Mouse (Mus musculus) midbrain, embryonic 13.5 days (tissue): ENCODE data around the gene Lrrc41. TPM values are rescaled to one million over a fixed set of nuclear protein-coding genes. Genes with fewer than 3 reads are reported as not detected.

Experiments used
- ATAC-seq: fragments of 200-750 bp; cut with Nextera tagmentation; 2 replicates; pipeline ENCODE4 v1.8.0; 2017; ENCODE audit warnings: mild to moderate bottlenecking, moderate TSS enrichment, moderate library complexity
- H3K27ac ChIP-seq: fragments of 300-500 bp; sonication (generic); 2 replicates; pipeline ENCODE4 v1.5.1; 2015; ENCODE audit warnings: inconsistent platforms, mild to moderate bottlenecking, moderate library complexity
- H3K27me3 ChIP-seq: fragments of 300-500 bp; sonication (generic); 2 replicates; pipeline ENCODE4 v1.6.1; 2015; ENCODE audit warnings: mild to moderate bottlenecking, inconsistent platforms
- H3K36me3 ChIP-seq: fragments of 300-500 bp; sonication (generic); 2 replicates; pipeline ENCODE4 v1.6.1; 2015; ENCODE audit warnings: mild to moderate bottlenecking, inconsistent platforms
- H3K4me1 ChIP-seq: fragments of 300-500 bp; sonication (generic); replicated peaks from 2 replicates; pipeline ENCODE4 v1.6.1; 2015; ENCODE audit warnings: inconsistent platforms
- H3K4me2 ChIP-seq: fragments of 300-500 bp; sonication (generic); replicated peaks from 2 replicates; pipeline ENCODE4 v1.6.1; 2015; ENCODE audit warnings: moderate library complexity, mild to moderate bottlenecking, inconsistent platforms
- H3K4me3 ChIP-seq: fragments of 300-500 bp; sonication (generic); replicated peaks from 2 replicates; pipeline ENCODE4 v1.5.1; 2015; ENCODE audit warnings: mild to moderate bottlenecking, inconsistent platforms
- H3K9ac ChIP-seq: fragments of 300-500 bp; sonication (generic); replicated peaks from 2 replicates; pipeline ENCODE4 v1.6.1; 2015; ENCODE audit warnings: mild to moderate bottlenecking, inconsistent platforms
- H3K9me3 ChIP-seq: fragments of 300-500 bp; sonication (generic); 2 replicates; pipeline ENCODE4 v1.6.1; 2016; ENCODE audit warnings: mild to moderate bottlenecking, inconsistent platforms
- WGBS: fragments of 180-500 bp; shearing (Covaris S2); methylation state at CpG from one replicate; pipeline ENCODE4 v1.1.7; 2015; 5-methylcytosine and 5-hydroxymethylcytosine counted together
- polyA plus RNA-seq: library from polyadenylated mRNA; unstranded; fragments of >200 nt; fragmentation: Nextera tagmentation; extraction: Ambion mirVana; gene quantifications from 2 replicates; pipeline ENCODE4 v1.2.1, GENCODE M21; 2015

Gene Lrrc41
- polyA plus RNA-seq, 1 experiment from 2014 or later, result 67.1 TPM

DNA sequence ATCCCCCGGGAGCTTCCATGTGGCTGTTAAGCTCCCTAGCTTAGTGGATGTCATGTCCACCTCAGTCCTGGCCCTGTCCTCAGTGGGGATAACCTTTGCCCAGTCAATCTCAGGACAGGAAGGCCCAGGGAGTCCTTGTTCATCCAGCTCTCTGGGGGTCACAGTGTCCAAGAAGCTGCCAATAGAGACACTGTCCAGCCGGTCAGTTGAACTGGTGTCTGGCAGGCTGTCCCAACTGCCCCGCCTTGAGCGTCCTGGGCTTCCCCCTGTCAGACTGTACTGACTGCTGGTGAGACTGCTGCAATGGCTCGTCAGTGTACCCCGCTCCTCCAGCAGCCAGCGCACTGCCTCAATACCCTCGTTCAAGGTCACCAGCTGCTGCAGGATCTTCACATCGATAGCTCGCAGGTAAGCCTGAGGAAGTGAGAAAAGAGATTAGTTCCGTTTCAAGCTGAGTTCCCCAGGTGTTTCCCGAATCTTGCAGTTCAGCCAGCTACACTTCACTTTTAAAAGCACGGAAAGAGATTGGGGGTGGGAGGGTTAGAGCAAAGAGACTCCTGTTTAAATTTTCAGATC lies 62.4 kb downstream of the Lrrc41 start:
- no peak for ATAC-seq
- 54% methylated on average over 13 of the region's 13 CpGs for WGBS
- H3K27ac ChIP-seq, result no peak overlapping the region

GRCm38 (mm10) chr4:116140801-116141574 lies 65.9 kb downstream of the Lrrc41 start:
- no peak overlapping the region for H3K27ac ChIP-seq
- H3K9ac ChIP-seq, result no peak overlapping the region
- no peak overlapping the region for H3K4me2 ChIP-seq
- no peak for ATAC-seq
- no peaks in the 10 kb centered on the region for H3K36me3 ChIP-seq
- peaks cover 21% of the 10 kb centered on the region for H3K4me1 ChIP-seq
- peaks cover 13% of the 10 kb centered on the region for H3K27me3 ChIP-seq
- H3K4me3 ChIP-seq, result no peak overlapping the region
- 85% methylated on average over 7 of the region's 7 CpGs for WGBS
- H3K9me3 ChIP-seq, result no peaks in the 10 kb centered on the region

More for the DNA sequence above, 62.4 kb downstream of the Lrrc41 start:
- Histone ChIP-seq H3K4me3 (no peak overlapping the region), H3K36me3 (no peaks in the 10 kb centered on the region), H3K9me3 (no peaks in the 10 kb centered on the region), H3K27me3 (peaks cover 6% of the 10 kb centered on the region), H3K9ac (no peak overlapping the region), H3K4me1 (peaks cover 4% of the 10 kb centered on the region), H3K4me2 (no peak overlapping the region)

DNA sequence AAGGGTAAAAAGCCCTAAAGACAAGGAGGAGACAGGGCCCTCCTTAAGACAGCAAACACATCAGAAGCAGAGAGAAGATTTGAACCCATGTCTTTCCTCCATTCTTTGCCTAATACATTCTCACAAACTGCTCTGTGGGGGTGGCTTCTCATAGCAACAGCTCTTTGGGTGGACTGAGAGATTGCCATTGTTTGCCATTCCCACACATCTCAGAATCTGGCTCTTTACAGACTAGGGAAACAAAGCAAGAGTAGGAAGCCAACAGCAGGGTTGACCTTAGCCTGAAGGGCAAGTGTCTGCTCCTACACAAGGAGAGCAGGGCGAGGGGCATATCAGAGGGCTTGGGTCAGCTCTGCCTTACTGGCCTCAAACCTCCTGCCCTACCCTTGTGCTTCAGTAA lies 66.7 kb downstream of the Lrrc41 start:
- no peaks in the 10 kb centered on the region for H3K36me3 ChIP-seq
- peaks cover 13% of the 10 kb centered on the region for H3K27me3 ChIP-seq
- WGBS, result 75% methylated on average over 1 of the region's 1 CpGs
- no peak overlapping the region for H3K4me2 ChIP-seq
- H3K4me3 ChIP-seq, result no peak overlapping the region
- peaks cover 19% of the 10 kb centered on the region for H3K4me1 ChIP-seq
- ATAC-seq, result no peak
- no peak overlapping the region for H3K27ac ChIP-seq
- H3K9me3 ChIP-seq, result no peaks in the 10 kb centered on the region
- no peak overlapping the region for H3K9ac ChIP-seq

GRCm38 (mm10) chr4:116142269-116142668 lies 67.2 kb downstream of the Lrrc41 start:
- no peak for ATAC-seq
- no peak overlapping the region for H3K27ac ChIP-seq
- WGBS, result 79% methylated on average over 7 of the region's 7 CpGs
- no peak overlapping the region for H3K4me2 ChIP-seq
- H3K36me3 ChIP-seq, result no peaks in the 10 kb centered on the region
- H3K4me3 ChIP-seq, result no peak overlapping the region
- H3K27me3 ChIP-seq, result peaks cover 13% of the 10 kb centered on the region
- no peak overlapping the region for H3K9ac ChIP-seq
- H3K4me1 ChIP-seq, result peaks cover 17% of the 10 kb centered on the region
- no peaks in the 10 kb centered on the region for H3K9me3 ChIP-seq

GRCm38 (mm10) chr4:116143317-116143811 lies 68.3 kb downstream of the Lrrc41 start:
- H3K36me3 ChIP-seq, result no peaks in the 10 kb centered on the region

DNA sequence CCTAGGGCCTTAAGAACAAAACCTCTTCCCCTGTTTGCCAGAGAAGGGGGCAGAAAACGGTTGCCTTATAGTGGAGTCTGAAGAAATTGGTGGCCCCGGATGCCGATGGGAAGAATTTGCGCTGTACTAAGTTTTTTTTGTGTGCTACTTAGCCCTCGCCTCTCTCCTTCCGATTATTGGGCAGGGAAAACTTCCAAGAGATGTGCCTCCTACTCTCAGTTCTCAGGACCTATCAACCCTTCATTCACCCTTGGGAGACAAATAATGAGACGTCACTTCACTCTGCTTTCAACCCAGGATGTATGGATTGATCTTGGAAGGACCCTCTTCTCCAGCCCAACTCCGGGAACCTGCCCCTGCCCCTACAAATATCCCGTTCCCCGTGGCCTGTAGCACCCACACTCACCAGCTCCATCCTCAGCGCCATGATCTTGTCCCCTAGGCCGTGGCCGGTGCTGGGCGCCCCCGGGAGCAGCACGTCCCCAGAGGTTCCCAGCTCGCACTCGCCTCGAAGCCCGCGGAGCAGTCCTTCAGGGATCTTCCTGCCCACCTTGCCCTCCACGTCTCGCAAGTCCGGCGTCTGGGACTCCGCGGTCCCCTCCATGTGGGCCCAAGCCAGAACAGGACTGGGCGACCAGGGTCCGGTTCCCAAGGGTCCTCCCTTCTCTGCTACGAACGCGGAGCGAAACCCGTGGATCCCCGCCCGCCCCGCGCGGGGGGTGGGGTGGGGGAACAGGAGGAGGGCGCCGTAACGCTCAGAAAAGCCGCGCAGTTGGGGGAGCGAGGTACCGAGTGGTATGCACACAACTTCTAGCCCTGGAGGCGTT lies 69.0 kb downstream of the Lrrc41 start:
- no peak overlapping the region for H3K27ac ChIP-seq
- H3K4me3 ChIP-seq, result peak overlapping the region; percentile 61
- peak overlapping the region; percentile 94 for H3K4me2 ChIP-seq
- peak; percentile 80 for ATAC-seq
- under 1% methylated on average over 47 of the region's 47 CpGs for WGBS
- H3K9ac ChIP-seq, result peak overlapping the region; percentile 78
- H3K36me3 ChIP-seq, result no peaks in the 10 kb centered on the region
- H3K4me1 ChIP-seq, result peaks cover 17% of the 10 kb centered on the region
- no peaks in the 10 kb centered on the region for H3K9me3 ChIP-seq
- H3K27me3 ChIP-seq, result peaks cover 13% of the 10 kb centered on the region

More at GRCm38 (mm10) chr4:116143317-116143811, 68.3 kb downstream of the Lrrc41 start:
- Histone ChIP-seq H3K27me3 (peaks cover 13% of the 10 kb centered on the region), H3K4me3 (peak overlapping the region; percentile 61), H3K4me2 (peak overlapping the region; percentile 94), H3K9ac (0 out of 2 replicates have a peak overlapping the region, but pooled peaks have one; percentile 78), H3K27ac (no peak overlapping the region), H3K4me1 (peaks cover 17% of the 10 kb centered on the region), H3K9me3 (no peaks in the 10 kb centered on the region)
- no peak for ATAC-seq
- WGBS, result 16% methylated on average over 7 of the region's 7 CpGs

Other genes with a start within 250 kb of the Lrrc41 start
- 4.0 and 4.9 TPM in 2 replicates for gene Mob3c, start 247.2 kb upstream of the Lrrc41 start, polyA plus RNA-seq
- gene Mknk1, start 236.1 kb upstream of the Lrrc41 start, polyA plus RNA-seq, result 23.3 and 25.7 TPM in 2 replicates
- 0.24 TPM in 1 of 2 replicates, not detected in the other for gene Kncn, start 190.9 kb upstream of the Lrrc41 start, polyA plus RNA-seq
- 0.12 and 0.32 TPM in 2 replicates for gene 6430628N08Rik, start 184.6 kb upstream of the Lrrc41 start, polyA plus RNA-seq
- 10.9 and 11.7 TPM in 2 replicates for gene Dmbx1, start 135.3 kb upstream of the Lrrc41 start, polyA plus RNA-seq
- 9.5 and 11.3 TPM in 2 replicates for gene Faah, start 57.3 kb upstream of the Lrrc41 start, polyA plus RNA-seq
- 17.5 and 17.9 TPM in 2 replicates for gene Nsun4, start 21.4 kb upstream of the Lrrc41 start, polyA plus RNA-seq
- 434 and 439 TPM in 2 replicates for gene Uqcrh, start 198 bp upstream of the Lrrc41 start, polyA plus RNA-seq
- 18.8 and 19.4 TPM in 2 replicates for gene Rad54l, start 48.4 kb downstream of the Lrrc41 start, polyA plus RNA-seq
- gene Pomgnt1, start 48.6 kb downstream of the Lrrc41 start, polyA plus RNA-seq, result 51.8 and 56.9 TPM in 2 replicates
- 1.5 and 2.2 TPM in 2 replicates for gene Lurap1, start 76.1 kb downstream of the Lrrc41 start, polyA plus RNA-seq
- gene Tspan1, start 92.3 kb downstream of the Lrrc41 start, polyA plus RNA-seq, result 0.11 TPM in 1 of 2 replicates, not detected in the other
- not detected in 2 replicates for gene 1700042G07Rik, start 98.1 kb downstream of the Lrrc41 start, polyA plus RNA-seq
- not detected in 2 replicates for gene Gm49337, start 98.1 kb downstream of the Lrrc41 start, polyA plus RNA-seq
- 111 TPM in 2 replicates for gene Pik3r3, start 146.3 kb downstream of the Lrrc41 start, polyA plus RNA-seq